Mouse (Mus musculus): Measurements from ENCODE around the gene Nr4a1.
A peak's percentile ranks its signal among the peaks of the same experiment; 100 is the strongest.

Nr4a1 gene

GRCm38 (mm10) chr15:101253886-101254795 lies at the start of gene Nr4a1:
Gene Nr4a1 (plus strand): TSS chr15:101254269.
- peak; percentile 54 for DNase-seq (ENCODE audit: low read depth, low spot score)

GRCm38 (mm10) chr15:101204781-101205180 lies 49.3 kb upstream of the Nr4a1 start:
- no peak for DNase-seq (ENCODE audit: low read depth, low spot score)

- peak; percentile 69 for DNase-seq (ENCODE audit: low read depth, low spot score)
Observed at GRCm38 (mm10) chr15:101210228-101210627, 43.8 kb upstream of the Nr4a1 start.

- DNase-seq (ENCODE audit: low read depth, low spot score) = no peak
Observed at GRCm38 (mm10) chr15:101210998-101211613, 43.0 kb upstream of the Nr4a1 start.

GRCm38 (mm10) chr15:101212435-101212834 lies 41.6 kb upstream of the Nr4a1 start:
- no peak for DNase-seq (ENCODE audit: low read depth, low spot score)

- no peak for DNase-seq (ENCODE audit: low read depth, low spot score)
Observed at GRCm38 (mm10) chr15:101215136-101215535, 38.9 kb upstream of the Nr4a1 start.

- no peak for DNase-seq (ENCODE audit: low read depth, low spot score)
Observed at GRCm38 (mm10) chr15:101216036-101216435, 38.0 kb upstream of the Nr4a1 start.

- peak; percentile 80 for DNase-seq (ENCODE audit: low read depth, low spot score)
Observed at GRCm38 (mm10) chr15:101220905-101221297, 33.2 kb upstream of the Nr4a1 start.

- peak; percentile 87 for DNase-seq (ENCODE audit: low read depth, low spot score)
Observed at GRCm38 (mm10) chr15:101221298-101222104, 32.6 kb upstream of the Nr4a1 start.

GRCm38 (mm10) chr15:101222897-101223482 lies 31.1 kb upstream of the Nr4a1 start:
- no peak for DNase-seq (ENCODE audit: low read depth, low spot score)

GRCm38 (mm10) chr15:101223596-101223995 lies 30.5 kb upstream of the Nr4a1 start:
- no peak for DNase-seq (ENCODE audit: low read depth, low spot score)

- DNase-seq (ENCODE audit: low read depth, low spot score) = peak; percentile 83
Observed at GRCm38 (mm10) chr15:101224006-101224906, 29.8 kb upstream of the Nr4a1 start, which contains the start of gene Grasp. Gene Grasp (plus strand): TSS chr15:101224188.

- DNase-seq (ENCODE audit: low read depth, low spot score) = no peak
Observed at GRCm38 (mm10) chr15:101224977-101225376, 29.1 kb upstream of the Nr4a1 start.

GRCm38 (mm10) chr15:101227971-101228370 lies 26.1 kb upstream of the Nr4a1 start:
- peak; percentile 61 for DNase-seq (ENCODE audit: low read depth, low spot score)

GRCm38 (mm10) chr15:101228866-101229590 lies 25.0 kb upstream of the Nr4a1 start:
- DNase-seq (ENCODE audit: low read depth, low spot score) = no peak

- DNase-seq (ENCODE audit: low read depth, low spot score) = no peak
Observed at GRCm38 (mm10) chr15:101230503-101230902, 23.6 kb upstream of the Nr4a1 start.

GRCm38 (mm10) chr15:101230995-101231647 lies 22.9 kb upstream of the Nr4a1 start:
- DNase-seq (ENCODE audit: low read depth, low spot score) = no peak

GRCm38 (mm10) chr15:101231648-101232180 lies 22.4 kb upstream of the Nr4a1 start:
- no peak for DNase-seq (ENCODE audit: low read depth, low spot score)

GRCm38 (mm10) chr15:101232607-101233006 lies 21.5 kb upstream of the Nr4a1 start:
- no peak for DNase-seq (ENCODE audit: low read depth, low spot score)

All from mesoderm, embryonic 11.5 days (tissue).